ENCODE assay signal across 7 mouse cellular contexts in the genomic region with DNA sequence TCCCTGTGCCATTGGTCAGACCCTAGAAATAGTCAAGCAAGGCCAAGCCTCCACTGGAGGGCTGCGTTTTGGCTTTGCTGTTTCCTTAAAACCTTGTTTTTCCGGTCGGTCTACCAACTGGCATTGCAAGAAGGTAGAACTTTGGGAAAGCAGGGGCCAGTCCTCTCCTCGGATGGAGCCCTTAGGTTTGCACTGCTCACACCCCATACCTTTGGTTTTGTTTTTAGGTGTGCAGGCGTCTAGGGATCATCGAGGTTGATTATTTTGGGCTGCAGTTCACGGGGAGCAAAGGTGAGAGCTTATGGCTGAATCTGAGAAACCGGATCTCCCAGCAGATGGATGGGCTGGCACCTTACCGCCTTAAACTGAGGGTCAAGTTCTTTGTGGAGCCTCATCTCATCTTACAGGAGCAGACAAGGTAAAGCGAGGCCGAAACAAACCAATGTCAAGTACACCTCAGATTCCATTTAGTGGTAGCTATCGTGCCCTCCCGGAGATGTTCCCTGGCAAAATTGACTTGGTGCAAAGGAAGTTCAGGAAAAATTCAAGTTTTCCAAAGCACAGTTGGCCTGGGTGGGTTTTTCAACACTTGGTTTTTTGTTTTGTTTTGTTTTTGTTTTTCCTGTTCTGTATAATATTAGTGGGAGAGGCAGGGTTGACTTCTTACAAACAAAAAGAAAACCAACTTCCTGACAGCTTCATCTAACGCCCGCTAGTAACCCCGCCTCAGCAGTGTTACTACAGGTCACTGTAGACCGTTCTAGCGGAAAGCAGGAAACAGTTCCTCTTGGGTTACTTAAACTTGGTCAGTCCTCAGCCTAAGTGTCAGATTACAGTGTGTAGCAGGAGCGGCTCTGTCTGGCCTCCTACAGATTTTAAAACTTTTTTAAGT. TPM values are rescaled to one million over a fixed set of nuclear protein-coding genes. Genes with fewer than 3 reads are reported as not detected.
A peak's percentile ranks its signal among the peaks of the same experiment; 100 is the strongest.
DNase-seq lines count a peak whose midpoint lies in the region; ATAC-seq lines count a peak whose summit lies in the region.

No protein-coding gene starts in this region.

- peaks cover 42% of the 10 kb centered on the region for H3K4me1 ChIP-seq in heart, embryonic 10.5 days
- peaks cover 42% of the 10 kb centered on the region for H3K4me1 ChIP-seq in kidney, embryonic 14.5 days (ENCODE audit: control insufficient read depth, insufficient read depth, low read length)

- H3K36me3 ChIP-seq in heart, embryonic 10.5 days = no peaks in the 10 kb centered on the region
- H3K36me3 ChIP-seq in kidney, embryonic 14.5 days (ENCODE audit: control insufficient read depth, insufficient read depth, low read length) = 0 out of 2 replicates have a peak, but pooled peaks cover 3% of the 10 kb centered on the region

- H3K9ac ChIP-seq in kidney, embryonic 14.5 days (ENCODE audit: low read depth, low read length) = peak overlapping the region; percentile 75; the same call in 1 of the 2 replicates

- no peaks in the 10 kb centered on the region for H3K9me3 ChIP-seq in heart, embryonic 10.5 days
- H3K9me3 ChIP-seq in kidney, embryonic 14.5 days (ENCODE audit: control insufficient read depth, low read length) = no peaks in the 10 kb centered on the region

- DNase-seq in MEL-GATA-1-ER (ENCODE audit: extremely low read depth, low read depth) = peak; percentile 81
- peak; percentile 55 for DNase-seq in c-Kit-positive CD71-negative TER-119-negative erythroid progenitor cells, embryonic 14.5 days (ENCODE audit: low read depth)
- DNase-seq in heart, embryonic 10.5 days (ENCODE audit: low spot score) = no peak
- peak; percentile 56 for DNase-seq in lung, postnatal 14 days
- peak; percentile 64 to 67 for DNase-seq in spleen, adult 18-20 months
- no peak for DNase-seq in cerebellum, postnatal 36 days

- peak; percentile 62; the same call in 1 of the 2 replicates for ATAC-seq in kidney, embryonic 14.5 days (ENCODE audit: low FRiP score, low TSS enrichment)

- 27% methylated on average over 19 of the region's 19 CpGs for WGBS in heart, embryonic 10.5 days
- WGBS in kidney, embryonic 14.5 days = 5% methylated on average over 19 of the region's 19 CpGs

- H3K27ac ChIP-seq in heart, embryonic 10.5 days = peak overlapping the region; percentile 88
- peak overlapping the region; percentile 12; the same call in 1 of the 2 replicates for H3K27ac ChIP-seq in kidney, embryonic 14.5 days (ENCODE audit: low read depth, low read length)

- peak overlapping the region; percentile 87 for H3K4me2 ChIP-seq in kidney, embryonic 14.5 days (replicated peaks; ENCODE audit: low read depth, low read length)

- H3K4me3 ChIP-seq in heart, embryonic 10.5 days = peak overlapping the region; percentile 74
- peak overlapping the region; percentile 89 for H3K4me3 ChIP-seq in kidney, embryonic 14.5 days (ENCODE audit: low read length)

- no peaks in the 10 kb centered on the region for H3K27me3 ChIP-seq in heart, embryonic 10.5 days (ENCODE audit: insufficient read depth, poor library complexity, severe bottlenecking)
- H3K27me3 ChIP-seq in kidney, embryonic 14.5 days (ENCODE audit: control insufficient read depth, insufficient read depth, low read length) = no peaks in the 10 kb centered on the region

RNA-seq across cellular contexts. Expression of gene Mylip, which starts 1.7 kb away (rescaled TPM):
- 5.2 and 8.2 TPM in 2 replicates for polyA plus RNA-seq in heart, embryonic 10.5 days (2016; fragmentation: Nextera tagmentation; extraction: Ambion mirVana)
- 7.7 and 11.3 TPM in 2 replicates for polyA plus RNA-seq in kidney, embryonic 14.5 days (2014; fragmentation: Nextera tagmentation; extraction: Ambion mirVana)

Comparison
In these comparisons a context has a peak if more than half of its experiments do, and no peak if none do; other contexts are left out.
1. DNase-seq: peak in MEL-GATA-1-ER (single experiment), c-Kit-positive CD71-negative TER-119-negative erythroid progenitor cells, embryonic 14.5 days (single experiment), lung, postnatal 14 days (single experiment) and spleen, adult 18-20 months (2 of 2); none in heart, embryonic 10.5 days (single experiment) and cerebellum, postnatal 36 days (0 of 2).